Mouse (Mus musculus): ENCODE results near the gene Cox7a1. TPM values are rescaled to one million over a fixed set of nuclear protein-coding genes. Genes with fewer than 3 reads are reported as not detected.

Gene Cox7a1
- total and polyA plus RNA-seq, 2 experiments from 2014 or later, result 816 to 1,339 TPM

GRCm38 (mm10) chr7:30232631-30233148 lies 48.7 kb downstream of the Cox7a1 start:
- H3K27ac ChIP-seq (ENCODE audit: low read depth), result peak overlapping the region; percentile 82
- peak overlapping the region; percentile 58 for H3K9ac ChIP-seq (replicated peaks; ENCODE audit: low read depth, low read length)
- peaks cover 9% of the 10 kb centered on the region for H3K4me1 ChIP-seq (ENCODE audit: control insufficient read depth, insufficient read depth)
- 3% methylated on average over 24 of the region's 24 CpGs for WGBS
- peaks cover 14% of the 10 kb centered on the region for H3K36me3 ChIP-seq (replicated peaks; ENCODE audit: control insufficient read depth, insufficient read depth, low read length)
- TF ChIP-seq CTCF (IDR thresholded peaks at IDR 0.05; ENCODE audit: low read depth), result peak; percentile 55
- no peak for TF ChIP-seq EP300 (IDR thresholded peaks at IDR 0.05; ENCODE audit: low read depth)
- DNase-seq (ENCODE audit: low spot score) (peak; percentile 67), ATAC-seq (ENCODE audit: insufficient read depth, low read depth) (peak; percentile 14; the same call in 1 of the 2 replicates)
- peak overlapping the region; percentile 64 for H3K4me3 ChIP-seq (ENCODE audit: low read depth, low read length)
- H3K27me3 ChIP-seq (ENCODE audit: control insufficient read depth, insufficient read depth, low read length), result no peaks in the 10 kb centered on the region
- H3K9me3 ChIP-seq (replicated peaks; ENCODE audit: control insufficient read depth, low read length), result no peaks in the 10 kb centered on the region
- peak overlapping the region; percentile 76 for H3K4me2 ChIP-seq (ENCODE audit: low read depth, low read length)

DNA sequence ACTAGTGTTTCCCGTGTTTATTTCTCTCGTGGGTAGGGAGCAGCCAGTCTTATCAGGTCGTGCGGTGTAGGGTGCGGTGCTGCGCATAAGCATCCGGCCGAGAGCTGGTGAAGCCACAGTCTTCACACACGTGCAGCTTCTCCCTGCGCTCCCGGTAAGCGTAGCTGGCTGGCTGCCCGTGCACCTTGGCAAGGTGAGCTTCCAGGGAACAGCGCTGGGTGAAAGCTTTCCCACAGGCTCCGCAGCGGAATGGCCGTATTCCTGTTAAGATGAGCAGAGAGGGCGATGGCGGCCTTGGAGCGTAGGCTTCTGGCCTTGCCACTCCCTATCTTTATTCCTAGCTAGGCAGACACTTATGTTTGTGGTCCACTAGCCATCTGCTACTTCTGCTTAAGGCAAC lies 49.4 kb downstream of the Cox7a1 start:
- Histone ChIP-seq H3K4me3 (ENCODE audit: low read depth, low read length) (no peak overlapping the region), H3K4me1 (ENCODE audit: control insufficient read depth, insufficient read depth) (peaks cover 9% of the 10 kb centered on the region), H3K27me3 (ENCODE audit: control insufficient read depth, insufficient read depth, low read length) (no peaks in the 10 kb centered on the region), H3K36me3 (replicated peaks; ENCODE audit: control insufficient read depth, insufficient read depth, low read length) (peaks cover 14% of the 10 kb centered on the region), H3K4me2 (ENCODE audit: low read depth, low read length) (no peak overlapping the region), H3K9ac (replicated peaks; ENCODE audit: low read depth, low read length) (no peak overlapping the region), H3K9me3 (replicated peaks; ENCODE audit: control insufficient read depth, low read length) (no peaks in the 10 kb centered on the region), H3K27ac (ENCODE audit: low read depth) (no peak overlapping the region)
- no peak for TF ChIP-seq EP300 (IDR thresholded peaks at IDR 0.05; ENCODE audit: low read depth)
- TF ChIP-seq CTCF (IDR thresholded peaks at IDR 0.05; ENCODE audit: low read depth), result no peak
- DNase-seq (ENCODE audit: low spot score), result no peak
- WGBS, result 87% methylated on average over 20 of the region's 20 CpGs
- ATAC-seq (ENCODE audit: insufficient read depth, low read depth), result no peak

DNA sequence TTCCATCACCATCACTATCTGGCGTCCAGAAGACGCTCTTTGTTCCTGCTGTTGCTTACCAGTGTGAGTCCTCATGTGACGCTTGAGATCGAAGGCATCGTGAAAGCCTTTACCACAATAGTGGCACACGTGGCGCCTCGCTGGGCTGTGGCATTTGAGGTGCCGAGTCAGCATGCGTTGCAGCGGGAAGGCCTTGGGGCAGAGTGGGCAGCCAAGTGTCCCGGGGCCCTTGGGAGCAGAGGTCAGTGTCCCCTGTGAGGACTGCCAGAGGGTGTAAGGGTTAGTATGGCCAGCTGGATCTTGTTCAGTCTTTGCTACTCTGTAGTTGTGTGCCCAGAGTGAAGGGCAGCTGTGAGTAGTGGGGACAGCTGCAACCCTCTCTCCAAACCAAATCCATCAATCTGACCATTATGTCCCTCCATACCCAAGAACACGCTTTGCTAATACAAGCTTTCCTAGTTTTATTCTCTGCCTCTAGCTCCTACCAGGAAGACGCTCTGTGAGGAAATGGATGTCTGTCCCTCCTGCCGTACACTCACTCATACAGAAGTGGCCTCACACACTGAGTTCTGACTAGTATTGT lies 50.4 kb downstream of the Cox7a1 start:
- H3K9me3 ChIP-seq (replicated peaks; ENCODE audit: control insufficient read depth, low read length), result no peaks in the 10 kb centered on the region
- TF ChIP-seq CTCF (IDR thresholded peaks at IDR 0.05; ENCODE audit: low read depth) (no peak), EP300 (IDR thresholded peaks at IDR 0.05; ENCODE audit: low read depth) (no peak)
- no peak overlapping the region for H3K4me3 ChIP-seq (ENCODE audit: low read depth, low read length)
- H3K27ac ChIP-seq (ENCODE audit: low read depth), result no peak overlapping the region
- 90% methylated on average over 15 of the region's 15 CpGs for WGBS
- H3K9ac ChIP-seq (replicated peaks; ENCODE audit: low read depth, low read length), result no peak overlapping the region
- ATAC-seq (ENCODE audit: insufficient read depth, low read depth) (no peak), DNase-seq (ENCODE audit: low spot score) (no peak)
- H3K4me1 ChIP-seq (ENCODE audit: control insufficient read depth, insufficient read depth), result peaks cover 9% of the 10 kb centered on the region
- H3K27me3 ChIP-seq (ENCODE audit: control insufficient read depth, insufficient read depth, low read length), result no peaks in the 10 kb centered on the region
- no peak overlapping the region for H3K4me2 ChIP-seq (ENCODE audit: low read depth, low read length)
- H3K36me3 ChIP-seq (replicated peaks; ENCODE audit: control insufficient read depth, insufficient read depth, low read length), result peaks cover 14% of the 10 kb centered on the region

DNA sequence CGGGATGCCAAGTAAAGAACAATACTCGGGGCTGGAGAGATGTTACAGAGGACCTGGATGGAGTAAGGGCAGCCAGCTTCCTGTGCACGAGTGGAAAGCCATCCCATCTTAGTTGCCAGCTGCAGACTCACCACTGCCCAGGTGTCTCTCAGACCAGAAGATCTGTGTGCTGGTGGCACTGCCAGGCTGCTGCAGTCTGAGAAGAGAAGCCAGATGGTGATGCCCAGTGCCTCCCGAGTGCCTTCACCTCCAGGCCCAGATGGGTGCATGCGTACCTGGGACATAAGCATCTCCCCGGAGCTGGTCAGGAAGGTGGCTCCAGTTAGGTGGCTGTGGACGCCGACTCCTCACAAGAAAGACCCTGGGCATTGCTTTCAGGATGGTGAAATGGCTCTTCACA lies 51.1 kb downstream of the Cox7a1 start:
- ATAC-seq (ENCODE audit: insufficient read depth, low read depth), result no peak
- TF ChIP-seq CTCF (IDR thresholded peaks at IDR 0.05; ENCODE audit: low read depth), result no peak
- TF ChIP-seq EP300 (IDR thresholded peaks at IDR 0.05; ENCODE audit: low read depth), result no peak

GRCm38 (mm10) chr7:30235625-30236024 lies 51.7 kb downstream of the Cox7a1 start, which contains the start of gene Ovol3:
TSS of gene Ovol3 (minus strand) at chr7:30235725.
- Histone ChIP-seq H3K9ac (replicated peaks; ENCODE audit: low read depth, low read length) (no peak within 1 kb of the TSS), H3K4me1 (ENCODE audit: control insufficient read depth, insufficient read depth) (peaks cover 9% of the 10 kb centered on the region), H3K9me3 (replicated peaks; ENCODE audit: control insufficient read depth, low read length) (no peaks in the 10 kb centered on the region), H3K27me3 (ENCODE audit: control insufficient read depth, insufficient read depth, low read length) (no peaks in the 10 kb centered on the region), H3K4me2 (ENCODE audit: low read depth, low read length) (no peak within 1 kb of the TSS), H3K4me3 (ENCODE audit: low read depth, low read length) (no peak within 1 kb of the TSS), H3K36me3 (replicated peaks; ENCODE audit: control insufficient read depth, insufficient read depth, low read length) (peaks cover 9% of the 10 kb centered on the region), H3K27ac (ENCODE audit: low read depth) (no peak within 1 kb of the TSS)
- DNase-seq (ENCODE audit: low spot score) (no peak), ATAC-seq (ENCODE audit: insufficient read depth, low read depth) (no peak)
- WGBS, result 84% methylated on average over 4 of the region's 4 CpGs
- no peak for TF ChIP-seq EP300 (IDR thresholded peaks at IDR 0.05; ENCODE audit: low read depth)
- TF ChIP-seq CTCF (IDR thresholded peaks at IDR 0.05; ENCODE audit: low read depth), result no peak

More for the DNA sequence above, 51.1 kb downstream of the Cox7a1 start:
- H3K9me3 ChIP-seq (replicated peaks; ENCODE audit: control insufficient read depth, low read length), result no peaks in the 10 kb centered on the region
- peaks cover 9% of the 10 kb centered on the region for H3K4me1 ChIP-seq (ENCODE audit: control insufficient read depth, insufficient read depth)
- H3K9ac ChIP-seq (replicated peaks; ENCODE audit: low read depth, low read length), result no peak overlapping the region
- no peak overlapping the region for H3K27ac ChIP-seq (ENCODE audit: low read depth)
- H3K27me3 ChIP-seq (ENCODE audit: control insufficient read depth, insufficient read depth, low read length), result no peaks in the 10 kb centered on the region
- WGBS, result 84% methylated on average over 8 of the region's 8 CpGs
- no peak for DNase-seq (ENCODE audit: low spot score)
- no peak overlapping the region for H3K4me3 ChIP-seq (ENCODE audit: low read depth, low read length)
- H3K4me2 ChIP-seq (ENCODE audit: low read depth, low read length), result no peak overlapping the region
- peaks cover 9% of the 10 kb centered on the region for H3K36me3 ChIP-seq (replicated peaks; ENCODE audit: control insufficient read depth, insufficient read depth, low read length)

Other genes with a start within 250 kb of the Cox7a1 start
- gene Zfp74, start 230.1 kb upstream of the Cox7a1 start, total RNA-seq (2014; rRNA removed; ENCODE audit: low replicate concordance), result 2.0 and 3.2 TPM in 2 replicates
- 5.4 and 5.5 TPM in 2 replicates for gene Zfp74, start 230.1 kb upstream of the Cox7a1 start, polyA plus RNA-seq (2015; fragmentation: Nextera tagmentation; extraction: Ambion mirVana)
- gene Zfp568, start 200.2 kb upstream of the Cox7a1 start, total RNA-seq (2014; rRNA removed; ENCODE audit: low replicate concordance), result 38.3 and 39.3 TPM in 2 replicates
- 9.5 and 13.6 TPM in 2 replicates for gene Zfp568, start 200.2 kb upstream of the Cox7a1 start, polyA plus RNA-seq (2015; fragmentation: Nextera tagmentation; extraction: Ambion mirVana)
- 5.7 and 6.0 TPM in 2 replicates for gene Zfp14, start 132.8 kb upstream of the Cox7a1 start, total RNA-seq (2014; rRNA removed; ENCODE audit: low replicate concordance)
- 2.2 and 2.6 TPM in 2 replicates for gene Zfp14, start 132.8 kb upstream of the Cox7a1 start, polyA plus RNA-seq (2015; fragmentation: Nextera tagmentation; extraction: Ambion mirVana)
- gene Zfp82, start 111.2 kb upstream of the Cox7a1 start, total RNA-seq (2014; rRNA removed; ENCODE audit: low replicate concordance), result 0.08 and 0.54 TPM in 2 replicates
- 1.9 and 2.4 TPM in 2 replicates for gene Zfp82, start 111.2 kb upstream of the Cox7a1 start, polyA plus RNA-seq (2015; fragmentation: Nextera tagmentation; extraction: Ambion mirVana)
- gene Gm26920, start 93.7 kb upstream of the Cox7a1 start, total RNA-seq (2014; rRNA removed; ENCODE audit: low replicate concordance), result not detected in 2 replicates
- 0.18 TPM in 1 of 2 replicates, not detected in the other for gene Gm26920, start 93.7 kb upstream of the Cox7a1 start, polyA plus RNA-seq (2015; fragmentation: Nextera tagmentation; extraction: Ambion mirVana)
- not detected in 2 replicates for gene Zfp566, start 93.6 kb upstream of the Cox7a1 start, total RNA-seq (2014; rRNA removed; ENCODE audit: low replicate concordance)
- gene Zfp566, start 93.6 kb upstream of the Cox7a1 start, polyA plus RNA-seq (2015; fragmentation: Nextera tagmentation; extraction: Ambion mirVana), result 4.1 and 4.6 TPM in 2 replicates
- 33.1 and 54.8 TPM in 2 replicates for gene Zfp260, start 89.4 kb upstream of the Cox7a1 start, total RNA-seq (2014; rRNA removed; ENCODE audit: low replicate concordance)
- 54.6 and 57.9 TPM in 2 replicates for gene Zfp260, start 89.4 kb upstream of the Cox7a1 start, polyA plus RNA-seq (2015; fragmentation: Nextera tagmentation; extraction: Ambion mirVana)
- 2.6 and 4.5 TPM in 2 replicates for gene Zfp382, start 62.2 kb upstream of the Cox7a1 start, total RNA-seq (2014; rRNA removed; ENCODE audit: low replicate concordance)
- gene Zfp382, start 62.2 kb upstream of the Cox7a1 start, polyA plus RNA-seq (2015; fragmentation: Nextera tagmentation; extraction: Ambion mirVana), result 3.8 and 4.6 TPM in 2 replicates
- gene Zfp146, start 14.4 kb upstream of the Cox7a1 start, total RNA-seq (2014; rRNA removed; ENCODE audit: low replicate concordance), result 18.6 and 29.7 TPM in 2 replicates
- gene Zfp146, start 14.4 kb upstream of the Cox7a1 start, polyA plus RNA-seq (2015; fragmentation: Nextera tagmentation; extraction: Ambion mirVana), result 4.4 and 5.7 TPM in 2 replicates
- gene Capns1, start 14.7 kb downstream of the Cox7a1 start, total RNA-seq (2014; rRNA removed; ENCODE audit: low replicate concordance), result 356 and 427 TPM in 2 replicates
- 84.4 and 88.5 TPM in 2 replicates for gene Capns1, start 14.7 kb downstream of the Cox7a1 start, polyA plus RNA-seq (2015; fragmentation: Nextera tagmentation; extraction: Ambion mirVana)
- 105 and 799 TPM in 2 replicates for gene Polr2i, start 47.8 kb downstream of the Cox7a1 start, total RNA-seq (2014; rRNA removed; ENCODE audit: low replicate concordance)
- 109 and 112 TPM in 2 replicates for gene Polr2i, start 47.8 kb downstream of the Cox7a1 start, polyA plus RNA-seq (2015; fragmentation: Nextera tagmentation; extraction: Ambion mirVana)
- 40.0 and 80.7 TPM in 2 replicates for gene Tbcb, start 48.1 kb downstream of the Cox7a1 start, total RNA-seq (2014; rRNA removed; ENCODE audit: low replicate concordance)
- 131 and 137 TPM in 2 replicates for gene Tbcb, start 48.1 kb downstream of the Cox7a1 start, polyA plus RNA-seq (2015; fragmentation: Nextera tagmentation; extraction: Ambion mirVana)
- gene Ovol3, start 51.6 kb downstream of the Cox7a1 start, total RNA-seq (2014; rRNA removed; ENCODE audit: low replicate concordance), result not detected in 2 replicates
- not detected in 2 replicates for gene Ovol3, start 51.6 kb downstream of the Cox7a1 start, polyA plus RNA-seq (2015; fragmentation: Nextera tagmentation; extraction: Ambion mirVana)
- not detected in 2 replicates for gene Thap8, start 96.0 kb downstream of the Cox7a1 start, total RNA-seq (2014; rRNA removed; ENCODE audit: low replicate concordance)
- 0.33 and 0.41 TPM in 2 replicates for gene Thap8, start 96.0 kb downstream of the Cox7a1 start, polyA plus RNA-seq (2015; fragmentation: Nextera tagmentation; extraction: Ambion mirVana)
- 3.4 and 5.2 TPM in 2 replicates for gene Wdr62, start 96.3 kb downstream of the Cox7a1 start, total RNA-seq (2014; rRNA removed; ENCODE audit: low replicate concordance)
- 2.6 and 3.2 TPM in 2 replicates for gene Wdr62, start 96.3 kb downstream of the Cox7a1 start, polyA plus RNA-seq (2015; fragmentation: Nextera tagmentation; extraction: Ambion mirVana)
- 4.3 and 22.4 TPM in 2 replicates for gene Clip3, start 107.6 kb downstream of the Cox7a1 start, total RNA-seq (2014; rRNA removed; ENCODE audit: low replicate concordance)
- gene Clip3, start 107.6 kb downstream of the Cox7a1 start, polyA plus RNA-seq (2015; fragmentation: Nextera tagmentation; extraction: Ambion mirVana), result 3.1 and 3.5 TPM in 2 replicates
- 40.0 and 57.2 TPM in 2 replicates for gene Alkbh6, start 124.6 kb downstream of the Cox7a1 start, total RNA-seq (2014; rRNA removed; ENCODE audit: low replicate concordance)
- gene Alkbh6, start 124.6 kb downstream of the Cox7a1 start, polyA plus RNA-seq (2015; fragmentation: Nextera tagmentation; extraction: Ambion mirVana), result 63.5 and 71.2 TPM in 2 replicates
- 0.34 and 1.1 TPM in 2 replicates for gene Syne4, start 130.7 kb downstream of the Cox7a1 start, total RNA-seq (2014; rRNA removed; ENCODE audit: low replicate concordance)
- 1.6 TPM in 2 replicates for gene Syne4, start 130.7 kb downstream of the Cox7a1 start, polyA plus RNA-seq (2015; fragmentation: Nextera tagmentation; extraction: Ambion mirVana)
- gene E130208F15Rik, start 137.6 kb downstream of the Cox7a1 start, total RNA-seq (2014; rRNA removed; ENCODE audit: low replicate concordance), result 0.46 and 0.77 TPM in 2 replicates
- gene E130208F15Rik, start 137.6 kb downstream of the Cox7a1 start, polyA plus RNA-seq (2015; fragmentation: Nextera tagmentation; extraction: Ambion mirVana), result 2.6 and 3.1 TPM in 2 replicates
- 15.8 and 16.5 TPM in 2 replicates for gene Sdhaf1, start 139.8 kb downstream of the Cox7a1 start, total RNA-seq (2014; rRNA removed; ENCODE audit: low replicate concordance)
- 23.2 and 23.3 TPM in 2 replicates for gene Sdhaf1, start 139.8 kb downstream of the Cox7a1 start, polyA plus RNA-seq (2015; fragmentation: Nextera tagmentation; extraction: Ambion mirVana)
- gene Lrfn3, start 178.6 kb downstream of the Cox7a1 start, total RNA-seq (2014; rRNA removed; ENCODE audit: low replicate concordance), result 3.6 and 5.4 TPM in 2 replicates
- 0.40 and 0.69 TPM in 2 replicates for gene Lrfn3, start 178.6 kb downstream of the Cox7a1 start, polyA plus RNA-seq (2015; fragmentation: Nextera tagmentation; extraction: Ambion mirVana)
- 15.2 and 31.2 TPM in 2 replicates for gene Tyrobp, start 229.6 kb downstream of the Cox7a1 start, total RNA-seq (2014; rRNA removed; ENCODE audit: low replicate concordance)
- 30.4 and 35.8 TPM in 2 replicates for gene Tyrobp, start 229.6 kb downstream of the Cox7a1 start, polyA plus RNA-seq (2015; fragmentation: Nextera tagmentation; extraction: Ambion mirVana)
- not detected in 2 replicates for gene Hcst, start 235.7 kb downstream of the Cox7a1 start, total RNA-seq (2014; rRNA removed; ENCODE audit: low replicate concordance)
- gene Hcst, start 235.7 kb downstream of the Cox7a1 start, polyA plus RNA-seq (2015; fragmentation: Nextera tagmentation; extraction: Ambion mirVana), result 1.1 and 1.4 TPM in 2 replicates
- gene Nfkbid, start 237.6 kb downstream of the Cox7a1 start, total RNA-seq (2014; rRNA removed; ENCODE audit: low replicate concordance), result 0.19 and 5.0 TPM in 2 replicates
- 0.38 and 0.44 TPM in 2 replicates for gene Nfkbid, start 237.6 kb downstream of the Cox7a1 start, polyA plus RNA-seq (2015; fragmentation: Nextera tagmentation; extraction: Ambion mirVana)